Mouse (Mus musculus) hindbrain, embryonic 11.5 days (tissue): Measurements from ENCODE around the gene Tmem8b. TPM values are rescaled to one million over a fixed set of nuclear protein-coding genes. Genes with fewer than 3 reads are reported as not detected.

Source experiments
- ATAC-seq: fragments of 200-750 bp; cut with Nextera tagmentation; 2 replicates; pipeline ENCODE4 v1.8.0; 2017; ENCODE audit warnings: mild to moderate bottlenecking, moderate TSS enrichment, moderate library complexity; ENCODE audit not compliant: low FRiP score
- DNase-seq: peaks from one replicate; pipeline ENCODE4 v3.0.0-alpha.2; 2015; ENCODE audit warnings: low spot score
- H3K27ac ChIP-seq: fragments of 300-500 bp; sonication (generic); 2 replicates; pipeline ENCODE4 v1.5.1; 2014; ENCODE audit warnings: mild to moderate bottlenecking, low read depth, low read length
- H3K27me3 ChIP-seq: fragments of 300-500 bp; sonication (generic); 2 replicates; pipeline ENCODE4 v1.6.1; 2014; ENCODE audit warnings: mild to moderate bottlenecking, low read length, moderate library complexity, mixed read lengths; ENCODE audit not compliant: control insufficient read depth, insufficient read depth
- H3K36me3 ChIP-seq: fragments of 300-500 bp; sonication (generic); 2 replicates; pipeline ENCODE4 v1.6.1; 2014; ENCODE audit warnings: mild to moderate bottlenecking, low read length, moderate library complexity, mixed read lengths; ENCODE audit not compliant: control insufficient read depth, insufficient read depth
- H3K4me1 ChIP-seq: fragments of 300-500 bp; sonication (generic); replicated peaks from 2 replicates; pipeline ENCODE4 v1.6.1; 2014; ENCODE audit warnings: low read length, mixed read lengths; ENCODE audit not compliant: control insufficient read depth, insufficient read depth
- H3K4me2 ChIP-seq: fragments of 300-500 bp; sonication (generic); replicated peaks from 2 replicates; pipeline ENCODE4 v1.6.1; 2014; ENCODE audit warnings: mild to moderate bottlenecking, low read depth, low read length
- H3K4me3 ChIP-seq: fragments of 300-500 bp; sonication (generic); 2 replicates; pipeline ENCODE4 v1.5.1; 2014; ENCODE audit warnings: low read depth, low read length
- H3K9ac ChIP-seq: fragments of 300-500 bp; sonication (generic); 2 replicates; pipeline ENCODE4 v1.6.1; 2014; ENCODE audit warnings: low read depth, low read length
- H3K9me3 ChIP-seq: fragments of 300-500 bp; sonication (generic); 2 replicates; pipeline ENCODE4 v1.6.1; 2016; ENCODE audit warnings: low read length; ENCODE audit not compliant: control insufficient read depth
- WGBS: fragments of 180-500 bp; shearing (Covaris S2); extraction: QIAGEN DNeasy Blood & Tissue Kit; methylation state at CpG from one replicate; pipeline ENCODE4 v1.1.7; 2014; 5-methylcytosine and 5-hydroxymethylcytosine counted together
- polyA plus RNA-seq: library from polyadenylated mRNA; unstranded; fragments of >200 nt; fragmentation: Nextera tagmentation; extraction: Ambion mirVana; gene quantifications from 2 replicates; pipeline ENCODE4 v1.2.1, GENCODE M21; 2014

The Tmem8b gene
- polyA plus RNA-seq, 1 experiment from 2014 or later: 7.2 TPM

DNA sequence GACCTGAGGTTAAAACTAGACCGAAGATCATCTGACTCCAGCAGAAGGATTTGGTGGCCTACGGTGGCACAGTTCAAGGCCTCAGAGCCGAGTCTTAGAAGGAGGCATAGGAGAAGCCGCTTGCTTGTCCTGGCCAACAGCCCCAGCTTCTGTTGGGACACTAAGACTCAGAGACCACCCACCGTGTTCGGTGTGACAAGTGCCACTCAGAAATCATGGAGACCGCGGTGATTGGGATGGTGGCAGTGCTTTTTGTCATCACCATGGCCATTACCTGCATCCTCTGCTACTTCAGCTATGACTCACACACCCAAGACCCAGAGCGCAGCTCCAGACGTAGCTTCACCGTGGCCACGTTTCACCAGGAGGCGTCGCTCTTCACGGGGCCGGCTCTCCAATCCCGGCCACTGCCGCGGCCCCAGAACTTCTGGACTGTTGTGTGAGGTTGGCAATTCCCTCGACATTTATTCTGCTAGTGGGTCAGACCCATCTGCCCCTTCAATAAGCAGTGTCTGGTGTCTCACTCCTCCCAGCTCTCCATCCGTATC lies 62.1 kb downstream of the Tmem8b start:
- DNase-seq: no peak
- Histone ChIP-seq H3K4me1 (no peaks in the 10 kb centered on the region), H3K27ac (no peak overlapping the region), H3K36me3 (no peaks in the 10 kb centered on the region), H3K27me3 (no peaks in the 10 kb centered on the region), H3K9ac (no peak overlapping the region), H3K9me3 (no peaks in the 10 kb centered on the region), H3K4me3 (no peak overlapping the region), H3K4me2 (no peak overlapping the region)
- no peak for ATAC-seq
- 64% methylated on average over 21 of the region's 21 CpGs for WGBS

DNA sequence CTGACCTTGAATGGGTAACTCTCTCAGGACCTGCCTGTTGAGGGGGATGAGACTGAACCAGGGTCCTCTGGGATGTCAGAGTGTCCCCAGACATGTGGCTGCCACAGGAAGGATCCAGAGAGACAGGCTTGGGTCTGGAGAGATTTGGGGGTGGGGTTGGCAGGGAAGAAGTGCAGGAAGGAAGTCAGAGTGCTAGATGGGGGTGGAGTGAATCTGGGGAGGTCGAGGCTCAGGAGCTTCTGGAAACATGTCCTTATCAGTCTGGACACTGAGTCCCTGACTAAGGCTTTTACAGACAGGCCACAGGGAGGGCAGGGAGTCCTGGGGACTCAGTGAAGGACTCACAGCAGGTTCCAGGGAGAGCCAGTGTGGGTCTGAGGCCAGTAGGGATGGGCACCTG lies 63.4 kb downstream of the Tmem8b start:
- H3K27ac ChIP-seq: no peak overlapping the region
- DNase-seq (no peak), ATAC-seq (no peak)
- H3K4me1 ChIP-seq: no peaks in the 10 kb centered on the region
- WGBS: 35% methylated on average over 1 of the region's 1 CpGs
- no peak overlapping the region for H3K4me2 ChIP-seq
- H3K27me3 ChIP-seq: no peaks in the 10 kb centered on the region
- H3K36me3 ChIP-seq: no peaks in the 10 kb centered on the region
- no peaks in the 10 kb centered on the region for H3K9me3 ChIP-seq
- H3K9ac ChIP-seq: no peak overlapping the region
- no peak overlapping the region for H3K4me3 ChIP-seq

DNA sequence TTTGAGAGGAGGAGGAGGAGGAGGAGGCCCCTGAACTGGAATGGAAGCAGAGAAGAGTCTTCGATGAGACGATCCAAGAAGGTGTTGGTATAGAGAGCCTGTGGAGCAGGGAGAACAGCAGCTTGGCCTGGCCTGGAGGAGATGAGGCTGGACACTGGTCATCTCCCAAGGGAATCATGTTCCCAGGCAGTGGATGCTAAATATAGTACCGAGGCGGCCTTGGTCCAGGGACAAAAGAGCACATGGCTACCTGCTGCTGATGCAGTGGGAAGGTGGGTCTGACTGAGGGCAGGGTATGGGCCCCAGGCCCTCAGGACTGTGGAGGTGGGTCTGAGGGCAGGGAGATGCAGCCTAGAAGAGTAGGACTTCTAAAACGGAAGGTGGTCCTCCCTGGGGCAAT lies 64.4 kb downstream of the Tmem8b start:
- no peak for ATAC-seq
- WGBS: 86% methylated on average over 5 of the region's 5 CpGs

GRCm38 (mm10) chr4:43737144-43737543 lies 68.4 kb downstream of the Tmem8b start:
- H3K4me3 ChIP-seq: no peak overlapping the region
- H3K9me3 ChIP-seq: no peaks in the 10 kb centered on the region
- H3K4me2 ChIP-seq: no peak overlapping the region
- H3K36me3 ChIP-seq: no peaks in the 10 kb centered on the region
- no peak overlapping the region for H3K27ac ChIP-seq
- no peaks in the 10 kb centered on the region for H3K4me1 ChIP-seq
- ATAC-seq: no peak
- no peaks in the 10 kb centered on the region for H3K27me3 ChIP-seq
- H3K9ac ChIP-seq: no peak overlapping the region
- DNase-seq: no peak
- WGBS: 58% methylated on average over 6 of the region's 6 CpGs

More for the DNA sequence above, 64.4 kb downstream of the Tmem8b start:
- Histone ChIP-seq H3K4me2 (no peak overlapping the region), H3K4me1 (no peaks in the 10 kb centered on the region), H3K36me3 (no peaks in the 10 kb centered on the region), H3K9me3 (no peaks in the 10 kb centered on the region), H3K27me3 (no peaks in the 10 kb centered on the region), H3K27ac (no peak overlapping the region), H3K9ac (no peak overlapping the region), H3K4me3 (no peak overlapping the region)
- DNase-seq: no peak

DNA sequence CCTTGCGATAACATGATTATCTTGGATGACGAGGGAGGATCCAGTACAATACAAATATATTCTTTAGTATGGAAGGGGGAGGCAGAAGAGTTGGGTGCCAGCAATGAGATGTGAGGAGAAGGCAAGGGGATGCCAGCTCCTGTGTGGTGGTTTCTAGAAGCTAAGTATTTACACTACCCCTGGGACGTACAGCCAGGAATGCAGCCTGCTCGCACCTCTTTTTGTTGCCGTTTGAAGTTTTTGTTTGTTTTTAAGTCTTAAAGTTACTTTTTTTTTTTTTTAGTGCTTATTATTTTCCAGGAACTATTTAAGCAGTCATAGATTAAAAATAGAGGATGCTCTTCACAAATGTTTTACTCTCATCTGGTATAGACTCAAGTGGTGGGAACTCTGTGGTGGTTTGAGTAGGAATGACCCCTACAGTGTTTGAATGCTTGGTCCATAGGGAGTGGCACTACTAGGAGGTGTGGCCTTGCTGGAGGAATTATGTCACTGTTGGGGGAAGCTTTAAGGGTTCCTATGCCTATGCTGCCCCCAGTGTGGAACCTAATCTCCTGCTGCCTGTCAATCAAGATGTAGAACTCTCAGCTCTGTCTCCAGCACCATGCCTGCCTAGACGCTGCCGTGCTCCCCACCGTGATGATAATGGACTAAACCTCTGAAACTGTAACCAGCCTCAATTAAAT lies 70.4 kb downstream of the Tmem8b start:
- 79% methylated on average over 8 of the region's 8 CpGs for WGBS
- no peaks in the 10 kb centered on the region for H3K36me3 ChIP-seq
- H3K4me1 ChIP-seq: no peaks in the 10 kb centered on the region

DNA sequence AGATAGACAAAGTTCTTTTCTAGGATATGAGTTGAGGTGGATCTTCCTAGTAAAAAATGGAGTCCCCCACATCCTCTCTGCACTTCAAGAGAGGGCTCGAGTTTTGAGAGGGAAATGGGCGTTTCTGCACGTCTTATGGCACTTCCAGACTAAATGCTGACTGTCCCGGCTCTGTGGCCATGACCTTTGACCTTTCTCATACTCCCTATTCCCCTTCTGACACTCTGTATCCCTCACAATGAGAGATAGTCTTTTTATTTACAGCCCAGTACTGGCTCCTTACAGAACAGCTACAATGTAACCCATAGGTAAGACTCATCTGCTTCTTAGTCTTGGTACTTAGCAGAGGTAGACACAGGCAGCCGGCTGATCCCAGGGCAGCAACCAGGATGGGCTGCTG lies 72.8 kb downstream of the Tmem8b start:
- H3K4me1 ChIP-seq: no peaks in the 10 kb centered on the region
- DNase-seq (no peak), ATAC-seq (no peak)
- no peak overlapping the region for H3K9ac ChIP-seq
- no peak overlapping the region for H3K4me2 ChIP-seq
- no peaks in the 10 kb centered on the region for H3K27me3 ChIP-seq
- H3K36me3 ChIP-seq: no peaks in the 10 kb centered on the region
- no peak overlapping the region for H3K4me3 ChIP-seq
- WGBS: 65% methylated on average over 5 of the region's 5 CpGs
- H3K9me3 ChIP-seq: no peaks in the 10 kb centered on the region
- H3K27ac ChIP-seq: no peak overlapping the region

More for the DNA sequence above, 70.4 kb downstream of the Tmem8b start:
- DNase-seq (no peak), ATAC-seq (no peak)
- no peak overlapping the region for H3K9ac ChIP-seq
- H3K4me2 ChIP-seq: no peak overlapping the region
- H3K27ac ChIP-seq: no peak overlapping the region
- no peak overlapping the region for H3K4me3 ChIP-seq
- H3K27me3 ChIP-seq: no peaks in the 10 kb centered on the region
- H3K9me3 ChIP-seq: no peaks in the 10 kb centered on the region

Other genes with a start within 250 kb of the Tmem8b start
- 0.26 and 0.70 TPM in 2 replicates for gene Fam166b, start 239.8 kb upstream of the Tmem8b start, polyA plus RNA-seq
- gene Tesk1, start 227.0 kb upstream of the Tmem8b start, polyA plus RNA-seq: 9.1 and 10.1 TPM in 2 replicates
- 3.0 and 3.7 TPM in 2 replicates for gene Cd72, start 214.3 kb upstream of the Tmem8b start, polyA plus RNA-seq
- not detected in 2 replicates for gene Sit1, start 185.2 kb upstream of the Tmem8b start, polyA plus RNA-seq
- 49.1 and 55.4 TPM in 2 replicates for gene Ccdc107, start 176.1 kb upstream of the Tmem8b start, polyA plus RNA-seq
- 34.8 and 37.6 TPM in 2 replicates for gene Arhgef39, start 169.3 kb upstream of the Tmem8b start, polyA plus RNA-seq
- gene Car9, start 162.0 kb upstream of the Tmem8b start, polyA plus RNA-seq: 0.64 and 0.79 TPM in 2 replicates
- gene Tpm2, start 145.2 kb upstream of the Tmem8b start, polyA plus RNA-seq: 63.7 and 67.2 TPM in 2 replicates
- gene Creb3, start 106.6 kb upstream of the Tmem8b start, polyA plus RNA-seq: 60.3 and 64.7 TPM in 2 replicates
- gene Tln1, start 106.3 kb upstream of the Tmem8b start, polyA plus RNA-seq: 49.7 and 60.4 TPM in 2 replicates
- 26.5 and 41.1 TPM in 2 replicates for gene Rgp1, start 90.3 kb upstream of the Tmem8b start, polyA plus RNA-seq
- 25.4 and 27.4 TPM in 2 replicates for gene Gba2, start 90.1 kb upstream of the Tmem8b start, polyA plus RNA-seq
- 0.56 and 1.1 TPM in 2 replicates for gene Msmp, start 84.5 kb upstream of the Tmem8b start, polyA plus RNA-seq
- gene Npr2, start 37.0 kb upstream of the Tmem8b start, polyA plus RNA-seq: 19.9 and 25.5 TPM in 2 replicates
- gene Spag8, start 15.4 kb upstream of the Tmem8b start, polyA plus RNA-seq: 5.7 and 6.5 TPM in 2 replicates
- gene Hint2, start 12.5 kb upstream of the Tmem8b start, polyA plus RNA-seq: 69.9 and 70.2 TPM in 2 replicates
- 2.2 and 2.4 TPM in 2 replicates for gene Fam221b, start 174 bp downstream of the Tmem8b start, polyA plus RNA-seq
- not detected in 2 replicates for gene Olfr70, start 31.8 kb downstream of the Tmem8b start, polyA plus RNA-seq
- gene Olfr71, start 41.3 kb downstream of the Tmem8b start, polyA plus RNA-seq: not detected in 2 replicates
- 0.17 and 0.19 TPM in 2 replicates for gene Hrct1, start 58.2 kb downstream of the Tmem8b start, polyA plus RNA-seq
- 0.06 TPM in 1 of 2 replicates, not detected in the other for gene Spaar, start 61.1 kb downstream of the Tmem8b start, polyA plus RNA-seq
- gene Olfr159, start 102.0 kb downstream of the Tmem8b start, polyA plus RNA-seq: not detected in 2 replicates
- gene Olfr156, start 154.9 kb downstream of the Tmem8b start, polyA plus RNA-seq: not detected in 2 replicates
- 0.09 TPM in 1 of 2 replicates, not detected in the other for gene Olfr157, start 171.2 kb downstream of the Tmem8b start, polyA plus RNA-seq
- not detected in 2 replicates for gene Olfr155, start 182.6 kb downstream of the Tmem8b start, polyA plus RNA-seq
- 14.5 and 15.0 TPM in 2 replicates for gene Reck, start 206.6 kb downstream of the Tmem8b start, polyA plus RNA-seq